Mouse (Mus musculus): ENCODE data around the gene Faap24.

DNA sequence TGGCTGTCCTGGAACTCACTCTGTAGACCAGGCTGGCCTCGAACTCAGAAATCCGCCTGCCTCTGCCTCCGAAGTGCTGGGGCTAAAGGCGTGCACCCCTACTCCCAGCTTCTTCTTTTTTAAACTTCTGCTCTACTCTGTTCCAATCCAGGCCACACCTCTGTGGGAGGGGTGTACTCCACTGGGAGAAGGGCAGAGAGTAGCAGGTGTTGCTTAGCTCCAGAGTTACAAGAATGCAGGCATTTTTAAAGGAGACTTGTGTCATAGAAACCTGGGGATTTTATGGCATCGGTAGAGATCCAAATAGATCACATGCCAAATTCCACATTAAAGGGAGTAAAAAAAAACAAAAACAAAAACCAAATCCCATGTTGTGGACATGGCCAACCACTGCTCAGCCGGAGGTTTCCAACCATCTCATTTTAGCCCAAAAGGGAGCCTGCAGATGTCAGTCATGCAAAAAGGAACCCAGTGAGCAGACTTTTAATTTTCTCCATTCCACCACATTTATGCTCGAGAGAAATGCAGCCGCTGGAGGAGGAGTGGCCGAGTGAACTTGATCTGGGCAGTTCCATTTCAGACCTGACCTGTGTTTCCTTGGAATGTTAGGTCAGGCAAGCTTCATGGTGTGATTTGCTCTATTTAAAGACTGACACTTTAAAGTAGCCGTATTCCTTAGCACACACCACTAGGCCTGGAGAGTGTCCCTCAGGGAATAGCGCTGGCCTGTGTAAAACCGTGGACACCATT lies 31.3 kb downstream of the Faap24 start:
- TF ChIP-seq POLR2A (IDR thresholded peaks at IDR 0.05; ENCODE audit: low read depth, low read length) (no peak), CTCF (conservative IDR thresholded peaks at IDR 0.05; ENCODE audit: insufficient read depth, insufficient read length, low read depth, low read length) (no peak)

Data from kidney, adult 2 months (tissue).